Mouse (Mus musculus) heart, embryonic 12.5 days (tissue): Measurements from ENCODE around the gene Dzank1. TPM values are rescaled to one million over a fixed set of nuclear protein-coding genes. Genes with fewer than 3 reads are reported as not detected.

Experiments
- ATAC-seq: fragments of 200-750 bp; cut with Nextera tagmentation; 2 replicates; pipeline ENCODE4 v1.8.0; 2017; ENCODE audit warnings: moderate TSS enrichment, moderate library complexity; ENCODE audit not compliant: insufficient number of reproducible peaks, low FRiP score
- H3K27ac ChIP-seq: fragments of 300-500 bp; sonication (generic); 2 replicates; pipeline ENCODE4 v1.5.1; 2016; ENCODE audit warnings: mild to moderate bottlenecking, moderate library complexity; ENCODE audit not compliant: poor library complexity, severe bottlenecking
- H3K27me3 ChIP-seq: fragments of 300-500 bp; sonication (generic); replicated peaks from 2 replicates; pipeline ENCODE4 v1.6.1; 2016; ENCODE audit warnings: mild to moderate bottlenecking, moderate library complexity
- H3K36me3 ChIP-seq: fragments of 300-500 bp; sonication (generic); 2 replicates; pipeline ENCODE4 v1.6.1; 2016; ENCODE audit warnings: mild to moderate bottlenecking, moderate library complexity
- H3K4me1 ChIP-seq: fragments of 300-500 bp; sonication (generic); replicated peaks from 2 replicates; pipeline ENCODE4 v1.6.1; 2016; ENCODE audit warnings: mild to moderate bottlenecking
- H3K4me2 ChIP-seq: fragments of 300-500 bp; sonication (generic); 2 replicates; pipeline ENCODE4 v1.6.1; 2016; ENCODE audit warnings: mild to moderate bottlenecking, moderate library complexity
- H3K4me3 ChIP-seq: fragments of 300-500 bp; sonication (generic); 2 replicates; pipeline ENCODE4 v1.5.1; 2016; ENCODE audit warnings: mild to moderate bottlenecking
- H3K9ac ChIP-seq: fragments of 300-500 bp; sonication (generic); 2 replicates; pipeline ENCODE4 v1.6.1; 2016; ENCODE audit warnings: mild to moderate bottlenecking, moderate library complexity
- H3K9me3 ChIP-seq: fragments of 300-500 bp; sonication (generic); replicated peaks from 2 replicates; pipeline ENCODE4 v1.6.1; 2016; ENCODE audit warnings: mild to moderate bottlenecking, moderate library complexity
- WGBS: fragments of 180-500 bp; shearing (Covaris S2); methylation state at CpG from one replicate; pipeline ENCODE4 v1.1.7; 2016; 5-methylcytosine and 5-hydroxymethylcytosine counted together
- polyA plus RNA-seq: library from polyadenylated mRNA; unstranded; fragments of >200 nt; fragmentation: Nextera tagmentation; extraction: Ambion mirVana; gene quantifications from 2 replicates; pipeline ENCODE4 v1.2.1, GENCODE M21; 2016

Dzank1 gene
- polyA plus RNA-seq, 1 experiment from 2014 or later = 0.88 TPM

- WGBS = 64% methylated on average over 5 of the region's 5 CpGs
- Histone ChIP-seq H3K9ac (no peak overlapping the region), H3K9me3 (no peaks in the 10 kb centered on the region), H3K36me3 (no peaks in the 10 kb centered on the region), H3K27ac (no peak overlapping the region), H3K4me2 (no peak overlapping the region), H3K4me1 (no peaks in the 10 kb centered on the region), H3K27me3 (no peaks in the 10 kb centered on the region), H3K4me3 (no peak overlapping the region)
- ATAC-seq = no peak
Observed at GRCm38 (mm10) chr2:144467203-144467602, 60.0 kb downstream of the Dzank1 start.

GRCm38 (mm10) chr2:144465876-144466575 lies 61.2 kb downstream of the Dzank1 start:
- no peak overlapping the region for H3K4me2 ChIP-seq
- 74% methylated on average over 14 of the region's 14 CpGs for WGBS
- H3K36me3 ChIP-seq = no peaks in the 10 kb centered on the region
- no peaks in the 10 kb centered on the region for H3K9me3 ChIP-seq
- no peaks in the 10 kb centered on the region for H3K27me3 ChIP-seq
- no peak overlapping the region for H3K4me3 ChIP-seq
- H3K9ac ChIP-seq = no peak overlapping the region
- H3K27ac ChIP-seq = no peak overlapping the region
- no peak for ATAC-seq
- no peaks in the 10 kb centered on the region for H3K4me1 ChIP-seq

- H3K27me3 ChIP-seq = no peaks in the 10 kb centered on the region
- H3K9me3 ChIP-seq = no peaks in the 10 kb centered on the region
- no peak overlapping the region for H3K4me2 ChIP-seq
- ATAC-seq = no peak
- H3K27ac ChIP-seq = no peak overlapping the region
- no peak overlapping the region for H3K9ac ChIP-seq
- no peak overlapping the region for H3K4me3 ChIP-seq
- no peaks in the 10 kb centered on the region for H3K36me3 ChIP-seq
- no peaks in the 10 kb centered on the region for H3K4me1 ChIP-seq
- WGBS = 72% methylated on average over 9 of the region's 9 CpGs
Observed at GRCm38 (mm10) chr2:144464799-144465760, 62.1 kb downstream of the Dzank1 start.

GRCm38 (mm10) chr2:144464182-144464581 lies 63.0 kb downstream of the Dzank1 start:
- 49% methylated on average over 7 of the region's 7 CpGs for WGBS
- no peak for ATAC-seq

GRCm38 (mm10) chr2:144458975-144459754 lies 68.0 kb downstream of the Dzank1 start:
- Histone ChIP-seq H3K4me3 (peak overlapping the region; percentile 61), H3K4me2 (peak overlapping the region; percentile 83), H3K9me3 (no peaks in the 10 kb centered on the region), H3K9ac (peak overlapping the region; percentile 60; the same call in 1 of the 2 replicates), H3K4me1 (peaks cover 5% of the 10 kb centered on the region; the same call in 1 of the 2 replicates), H3K27ac (no peak overlapping the region), H3K27me3 (peaks cover 16% of the 10 kb centered on the region), H3K36me3 (no peaks in the 10 kb centered on the region)
- 8% methylated on average over 25 of the region's 25 CpGs for WGBS
- ATAC-seq = peak; percentile 95

More at GRCm38 (mm10) chr2:144464182-144464581, 63.0 kb downstream of the Dzank1 start:
- H3K27me3 ChIP-seq = no peaks in the 10 kb centered on the region
- H3K9ac ChIP-seq = no peak overlapping the region
- no peaks in the 10 kb centered on the region for H3K9me3 ChIP-seq
- peaks cover 5% of the 10 kb centered on the region; the same call in 1 of the 2 replicates for H3K4me1 ChIP-seq
- H3K4me3 ChIP-seq = no peak overlapping the region
- no peak overlapping the region for H3K4me2 ChIP-seq
- H3K36me3 ChIP-seq = no peaks in the 10 kb centered on the region
- H3K27ac ChIP-seq = no peak overlapping the region

- H3K4me2 ChIP-seq = peak overlapping the region; percentile 83
- H3K4me3 ChIP-seq = peak overlapping the region; percentile 61
- 69% methylated on average over 6 of the region's 6 CpGs for WGBS
- H3K9ac ChIP-seq = no peak overlapping the region
- H3K27ac ChIP-seq = no peak overlapping the region
- peaks cover 21% of the 10 kb centered on the region for H3K27me3 ChIP-seq
- ATAC-seq = no peak
- no peaks in the 10 kb centered on the region for H3K36me3 ChIP-seq
- no peaks in the 10 kb centered on the region for H3K9me3 ChIP-seq
- peaks cover 5% of the 10 kb centered on the region; the same call in 1 of the 2 replicates for H3K4me1 ChIP-seq
Observed at GRCm38 (mm10) chr2:144458355-144458754, 68.9 kb downstream of the Dzank1 start.

GRCm38 (mm10) chr2:144452364-144453008 lies 74.7 kb downstream of the Dzank1 start:
- 11% methylated on average over 8 of the region's 8 CpGs for WGBS
- ATAC-seq = 0 out of 2 replicates have a peak, but pooled peaks have one; percentile 36

GRCm38 (mm10) chr2:144450378-144450777 lies 76.8 kb downstream of the Dzank1 start:
- H3K4me1 ChIP-seq = no peaks in the 10 kb centered on the region
- H3K9me3 ChIP-seq = no peaks in the 10 kb centered on the region
- peaks cover 24% of the 10 kb centered on the region for H3K27me3 ChIP-seq
- WGBS = 62% methylated on average over 2 of the region's 2 CpGs
- no peaks in the 10 kb centered on the region for H3K36me3 ChIP-seq
- H3K27ac ChIP-seq = no peak overlapping the region
- H3K4me3 ChIP-seq = no peak overlapping the region
- no peak overlapping the region for H3K4me2 ChIP-seq
- H3K9ac ChIP-seq = no peak overlapping the region
- no peak for ATAC-seq

More at GRCm38 (mm10) chr2:144452364-144453008, 74.7 kb downstream of the Dzank1 start:
- no peaks in the 10 kb centered on the region for H3K4me1 ChIP-seq
- no peak overlapping the region for H3K9ac ChIP-seq
- no peak overlapping the region for H3K4me3 ChIP-seq
- H3K4me2 ChIP-seq = no peak overlapping the region
- no peaks in the 10 kb centered on the region for H3K9me3 ChIP-seq
- H3K27me3 ChIP-seq = peaks cover 30% of the 10 kb centered on the region
- H3K27ac ChIP-seq = no peak overlapping the region
- no peaks in the 10 kb centered on the region for H3K36me3 ChIP-seq

- Histone ChIP-seq H3K36me3 (no peaks in the 10 kb centered on the region), H3K27ac (no peak overlapping the region), H3K9me3 (no peaks in the 10 kb centered on the region), H3K27me3 (0 out of 2 replicates have a peak, but pooled peaks cover 9% of the 10 kb centered on the region), H3K4me2 (no peak overlapping the region), H3K4me3 (no peak overlapping the region), H3K9ac (no peak overlapping the region), H3K4me1 (no peaks in the 10 kb centered on the region)
- no peak for ATAC-seq
- 66% methylated on average over 7 of the region's 7 CpGs for WGBS
Observed at GRCm38 (mm10) chr2:144446360-144446999, 80.7 kb downstream of the Dzank1 start.

GRCm38 (mm10) chr2:144441386-144441915 lies 85.8 kb downstream of the Dzank1 start:
- Histone ChIP-seq H3K27ac (no peak overlapping the region), H3K9ac (no peak overlapping the region), H3K4me2 (no peak overlapping the region), H3K36me3 (no peaks in the 10 kb centered on the region), H3K4me3 (no peak overlapping the region), H3K4me1 (no peaks in the 10 kb centered on the region), H3K9me3 (no peaks in the 10 kb centered on the region), H3K27me3 (0 out of 2 replicates have a peak, but pooled peaks cover 5% of the 10 kb centered on the region)
- WGBS = 79% methylated on average over 11 of the region's 11 CpGs
- no peak for ATAC-seq
